Mouse (Mus musculus): ENCODE measurements around the gene Zmym4. TPM values are rescaled to one million over a fixed set of nuclear protein-coding genes. Genes with fewer than 3 reads are reported as not detected.
"Not testable (repeated sequence)": the region's sequence is repeated elsewhere in the genome, so short reads cannot be mapped to it uniquely, and the experiment has no call there.

Zmym4 gene
- total RNA-seq, 2 experiments from 2014 or later: 30.4 to 35.0 TPM

DNA sequence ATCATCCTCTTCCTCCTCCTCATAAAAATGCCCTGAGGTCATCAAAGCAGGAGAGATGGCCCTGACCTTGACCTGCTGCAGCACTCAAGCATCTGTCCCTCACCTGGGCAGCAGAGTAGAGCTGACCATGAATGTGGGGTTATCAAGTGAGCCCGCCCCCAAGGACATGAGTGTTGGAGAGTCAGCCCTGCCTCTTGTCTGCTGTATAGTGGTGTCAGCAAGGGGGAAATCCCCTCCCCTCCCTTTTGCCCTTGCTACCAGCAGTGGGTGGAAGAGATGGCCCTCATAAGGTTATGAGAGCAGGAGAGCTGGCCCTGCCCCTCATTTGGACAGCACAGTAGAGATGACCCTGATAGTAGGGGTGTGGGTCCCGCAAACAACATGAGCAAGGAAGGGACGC, 10.5 kb downstream of the Zmym4 start:
- intact Hi-C loops (cut with DNase I): no loop called here
- no peak for DNase-seq

DNA sequence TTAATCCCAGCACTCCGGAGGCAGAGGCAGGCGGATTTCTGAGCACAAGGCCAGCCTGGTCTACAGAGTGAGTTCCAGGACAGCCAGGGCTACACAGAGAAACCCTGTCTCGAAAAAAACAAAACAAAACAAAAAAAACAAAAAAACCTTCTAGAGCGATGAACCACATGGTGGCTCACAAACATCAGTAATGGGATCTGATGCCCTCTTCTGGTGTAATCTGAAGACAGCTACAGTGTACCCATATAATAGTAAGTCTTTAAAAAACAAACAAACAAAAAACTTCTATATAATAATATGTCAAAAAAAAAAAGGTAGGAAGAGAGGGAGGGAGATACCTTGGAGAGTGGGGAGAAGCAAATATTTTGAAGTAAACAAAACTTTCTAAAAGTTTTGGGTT, 17.1 kb downstream of the Zmym4 start:
- intact Hi-C loops (cut with DNase I); DNase-seq: not testable (repeated sequence)

DNA sequence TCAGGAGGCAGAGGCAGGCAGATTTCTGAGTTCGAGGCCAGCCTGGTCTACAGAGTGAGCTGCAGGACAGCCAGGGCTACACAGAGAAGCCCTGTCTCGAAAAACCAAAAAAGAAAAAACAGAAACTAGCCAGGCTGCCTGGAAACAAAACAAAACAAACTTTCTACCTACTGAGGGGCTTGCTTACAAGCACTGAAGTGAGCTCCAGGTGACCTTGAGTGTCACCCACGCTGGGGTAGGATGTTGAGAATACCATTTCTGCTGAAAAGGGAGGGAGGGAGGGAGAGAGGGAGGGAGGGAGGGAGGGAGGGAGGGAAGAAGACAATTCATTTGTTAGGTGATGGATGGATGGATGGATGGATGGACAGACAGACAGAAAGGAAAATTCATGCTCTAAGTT, 24.5 kb downstream of the Zmym4 start:
- DNase-seq: no peak
- intact Hi-C loops (cut with DNase I): no loop called here

DNA sequence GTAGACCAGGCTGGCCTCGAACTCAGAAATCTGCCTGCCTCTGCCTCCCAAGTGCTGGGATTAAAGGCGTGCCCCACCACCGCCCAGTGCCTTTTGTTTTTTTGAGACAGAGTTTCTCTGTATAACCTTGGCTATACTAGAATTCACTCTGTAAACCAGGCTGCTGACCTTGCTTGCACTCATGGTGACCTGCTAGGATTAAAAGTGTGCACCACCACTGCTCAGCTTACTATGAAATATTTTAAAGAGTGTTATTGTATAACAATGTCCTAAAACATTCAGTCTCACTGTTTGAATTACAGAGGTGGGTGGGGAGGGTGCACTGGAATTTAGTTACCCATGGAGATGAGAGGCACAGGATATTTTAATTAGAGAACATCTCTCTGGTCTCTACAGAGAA, 25.1 kb downstream of the Zmym4 start:
- no peak for DNase-seq
- intact Hi-C loops (cut with DNase I): no loop called here

DNA sequence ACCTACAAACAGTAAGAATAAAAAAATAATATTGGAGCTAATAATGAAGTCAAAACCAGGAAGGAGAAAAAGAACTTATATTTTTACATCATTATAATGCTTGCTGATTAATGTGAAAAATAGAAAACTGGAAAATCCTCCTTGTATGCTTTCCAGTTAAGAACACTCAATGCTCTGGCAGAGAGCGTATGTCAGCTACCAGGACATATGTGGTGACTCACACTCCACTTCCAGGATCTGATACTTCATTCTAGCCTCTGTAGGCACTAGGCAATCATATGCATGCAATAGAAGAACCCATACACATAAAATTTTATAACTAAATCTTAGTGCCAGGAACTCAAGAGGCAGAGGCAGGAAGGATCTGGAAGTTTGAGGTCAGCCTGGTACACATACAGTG, 40.2 kb downstream of the Zmym4 start:
- no peak for DNase-seq
- intact Hi-C loops (cut with DNase I): loop anchor here (5.0 kb wide), 1 partner anchor 50 kb away; no protein-coding TSS in a partner anchor

DNA sequence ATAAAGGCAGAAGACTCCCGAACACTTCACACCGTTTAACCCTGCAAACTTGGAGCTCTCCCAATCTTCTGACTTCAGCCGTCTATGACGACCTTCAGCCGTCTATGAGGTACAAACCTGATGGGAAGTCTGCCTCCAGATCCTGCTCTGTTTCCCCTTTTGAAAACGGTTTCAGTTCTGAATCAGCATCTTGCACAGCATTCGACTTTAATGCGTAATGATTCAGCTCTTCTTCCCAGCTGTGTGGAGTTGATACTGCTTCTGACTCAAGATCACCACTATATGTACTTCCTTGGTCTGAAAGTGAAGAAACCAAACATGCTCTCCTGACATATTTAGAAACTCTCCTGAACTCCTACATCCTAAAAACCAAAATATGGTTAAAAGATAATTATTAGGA, 78.1 kb downstream of the Zmym4 start:
- intact Hi-C loops (cut with DNase I): no loop called here
- no peak for DNase-seq

DNA sequence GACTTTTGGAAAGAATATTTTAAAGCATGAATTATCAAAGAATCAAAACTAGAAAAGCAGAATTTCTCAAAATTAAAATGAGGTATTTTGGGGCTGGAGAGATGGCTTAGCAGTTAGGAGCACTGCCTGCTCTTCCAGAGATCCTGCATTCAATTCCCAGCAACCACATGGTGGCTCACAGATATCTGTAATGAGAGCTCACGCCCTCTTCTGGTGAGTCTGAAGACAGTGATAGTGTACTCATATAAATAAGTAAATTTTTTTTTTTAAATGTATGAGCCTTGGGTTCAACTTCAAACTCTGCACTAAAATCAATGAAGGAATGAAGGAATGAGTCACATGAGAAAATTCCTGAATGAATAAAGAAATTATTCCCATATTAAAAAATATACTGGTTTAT, 82.0 kb downstream of the Zmym4 start:
- DNase-seq: no peak
- intact Hi-C loops (cut with DNase I): no loop called here

DNA sequence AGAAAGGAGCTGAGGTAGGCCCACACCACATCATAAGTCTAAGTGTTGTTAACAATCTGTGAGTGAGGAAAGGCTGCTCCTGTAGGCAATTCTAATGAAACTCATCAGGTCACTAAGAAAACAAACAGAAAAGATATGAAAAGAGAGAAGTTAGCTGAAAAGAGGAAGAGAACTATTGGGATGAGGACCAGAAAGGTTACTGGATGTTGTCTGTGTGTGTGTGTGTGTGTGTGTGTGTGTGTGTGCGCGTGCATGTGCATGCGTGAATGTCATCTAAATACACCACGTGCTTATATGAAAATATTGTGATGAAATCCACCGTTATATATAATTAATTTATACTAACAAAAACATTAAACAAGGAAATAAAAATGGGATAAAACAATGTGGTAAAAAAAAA, 84.3 kb downstream of the Zmym4 start:
- intact Hi-C loops (cut with DNase I): no loop called here
- DNase-seq: no peak

DNA sequence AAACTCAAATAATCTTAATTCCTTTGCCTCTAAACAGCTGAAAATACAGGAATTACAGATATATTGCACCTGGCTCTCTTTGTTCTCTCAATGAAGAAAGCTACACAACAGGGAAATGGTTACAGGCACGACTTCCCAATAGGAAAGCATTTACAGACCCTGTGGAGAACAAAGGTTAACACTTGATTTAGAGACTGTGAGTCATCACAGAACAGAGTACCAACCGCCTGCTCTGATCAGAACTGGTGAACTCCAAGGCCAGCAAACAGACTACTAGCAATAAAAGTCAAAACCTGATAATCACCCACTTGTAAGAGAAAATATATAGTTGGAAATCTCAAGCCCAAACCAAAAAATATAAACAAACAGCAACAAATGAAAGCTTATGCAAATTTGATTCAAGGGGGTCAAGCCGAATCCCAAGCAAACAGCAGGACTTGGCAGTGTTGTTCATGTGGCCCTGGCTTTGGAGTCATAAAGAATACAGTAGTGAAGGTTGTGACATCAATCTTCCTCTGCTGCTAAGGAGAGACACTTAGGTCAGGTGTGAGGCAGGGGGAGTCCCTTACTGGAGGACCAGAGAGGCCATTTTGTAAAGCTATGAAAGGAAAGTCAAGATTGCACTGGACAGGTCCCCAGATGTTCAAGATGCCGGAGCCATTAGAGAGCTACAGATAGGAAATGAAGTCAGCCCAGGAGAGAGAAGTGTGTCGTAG, 88.2 kb downstream of the Zmym4 start:
- intact Hi-C loops (cut with DNase I): no loop called here
- no peak for DNase-seq

DNA sequence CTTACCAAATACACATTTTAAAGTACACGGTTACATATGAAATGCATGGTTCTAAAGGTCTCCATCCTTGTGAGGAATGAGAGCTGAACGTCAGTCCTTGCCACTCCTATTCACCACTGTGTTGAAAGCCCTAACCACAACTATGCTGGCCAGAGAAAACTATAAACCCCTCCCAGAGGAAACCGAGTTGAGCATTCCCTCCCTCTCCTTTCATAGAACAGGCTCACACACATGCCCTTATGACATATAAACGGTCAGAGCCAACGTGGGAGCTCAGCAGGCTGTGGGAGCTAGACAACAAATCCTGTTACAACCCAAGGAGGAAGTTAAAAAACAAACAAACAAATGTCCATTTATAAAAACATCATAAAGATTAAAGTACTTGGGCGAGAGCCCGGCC, 95.2 kb downstream of the Zmym4 start:
- no peak for DNase-seq
- intact Hi-C loops (cut with DNase I): no loop called here

DNA sequence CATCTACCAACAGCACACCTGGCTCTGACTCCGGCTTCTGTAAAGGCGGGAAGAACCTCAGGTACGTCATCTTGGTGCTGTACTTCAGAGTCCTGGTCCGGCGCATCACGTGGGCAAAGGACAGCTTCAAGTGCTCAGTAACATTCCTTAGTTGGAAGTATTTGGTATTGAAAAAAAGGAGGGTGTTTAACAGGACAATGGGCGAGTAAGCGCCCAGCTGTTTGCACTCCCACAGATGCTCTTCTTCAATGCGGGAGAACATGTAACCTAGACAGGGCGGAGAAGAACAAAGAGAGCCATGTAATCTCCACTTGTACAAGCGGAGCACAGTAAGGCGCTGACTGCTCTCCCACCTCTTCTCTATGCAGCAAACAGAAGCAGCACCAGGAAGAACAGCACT, 99.2 kb downstream of the Zmym4 start:
- DNase-seq: no peak
- intact Hi-C loops (cut with DNase I): no loop called here

DNA sequence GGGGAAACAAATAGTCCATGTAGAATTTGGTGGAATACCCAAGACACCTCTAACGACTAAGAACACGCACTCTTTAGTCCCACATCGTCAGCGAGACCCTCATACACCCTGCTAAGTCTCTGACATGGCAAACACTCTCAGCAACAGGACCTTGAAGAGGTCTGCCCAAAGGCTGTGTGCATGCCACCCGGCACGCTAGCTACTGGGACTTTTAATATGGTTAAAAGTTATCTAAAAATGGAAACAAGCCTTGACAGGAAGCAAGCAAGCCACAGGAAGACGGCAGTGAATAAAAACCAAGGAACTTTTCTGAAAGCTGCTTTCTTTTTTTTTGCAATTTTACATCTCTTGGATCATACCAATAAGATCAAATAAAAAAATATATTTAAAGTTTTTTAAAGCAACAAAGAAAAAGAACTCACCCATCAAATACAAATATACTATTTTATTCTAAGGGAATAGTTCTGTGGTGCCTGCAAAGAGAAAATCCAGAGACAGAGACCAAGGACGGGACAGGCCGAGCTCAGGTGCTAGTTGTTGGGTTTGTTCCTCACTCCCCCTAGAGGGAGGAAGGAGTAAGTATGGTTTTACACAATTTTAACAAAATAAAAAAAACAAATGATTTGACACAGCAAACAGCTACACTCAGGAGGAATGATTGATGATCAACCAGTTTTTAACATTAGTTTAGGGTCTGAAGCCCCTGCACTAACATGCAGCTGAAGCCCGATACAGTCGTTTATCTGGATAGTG, 106.2 kb downstream of the Zmym4 start:
- intact Hi-C loops (cut with DNase I): no loop called here
- no peak for DNase-seq

DNA sequence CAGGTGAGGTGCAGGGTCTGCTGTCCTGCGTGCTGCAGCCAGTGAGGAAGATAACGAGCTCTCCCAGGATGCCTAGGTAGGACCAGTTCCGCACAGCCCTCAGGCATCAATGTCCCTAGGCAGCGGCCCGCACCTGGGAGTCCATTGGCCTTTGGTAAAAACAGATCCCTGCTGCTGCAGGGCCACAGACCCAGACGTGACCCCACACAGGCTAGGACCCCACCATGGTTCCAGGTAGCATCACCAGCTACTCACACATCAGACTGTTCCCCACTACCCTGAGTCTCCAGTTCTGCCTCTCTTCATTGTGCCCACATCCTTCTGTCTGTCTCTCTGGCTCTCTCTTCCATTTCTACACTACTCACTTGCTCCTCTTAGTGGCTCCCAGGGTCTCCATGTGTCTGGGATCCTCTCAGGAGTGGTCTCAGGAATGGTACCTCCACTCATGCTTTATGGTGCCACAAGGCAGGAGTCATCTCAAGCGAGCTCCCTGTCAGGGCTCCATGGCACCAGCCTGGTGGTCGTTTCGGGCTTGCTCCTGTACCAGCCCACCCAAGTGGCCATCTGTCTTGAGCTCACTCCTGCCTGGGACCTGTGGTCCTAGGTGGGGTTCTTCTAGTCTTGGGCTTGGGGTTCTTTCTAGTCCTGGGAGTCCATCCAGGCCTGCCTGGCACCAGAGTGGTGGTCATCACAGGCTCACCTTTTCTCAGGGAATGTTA, 107.5 kb downstream of the Zmym4 start:
- intact Hi-C loops (cut with DNase I): no loop called here
- no peak for DNase-seq

DNA sequence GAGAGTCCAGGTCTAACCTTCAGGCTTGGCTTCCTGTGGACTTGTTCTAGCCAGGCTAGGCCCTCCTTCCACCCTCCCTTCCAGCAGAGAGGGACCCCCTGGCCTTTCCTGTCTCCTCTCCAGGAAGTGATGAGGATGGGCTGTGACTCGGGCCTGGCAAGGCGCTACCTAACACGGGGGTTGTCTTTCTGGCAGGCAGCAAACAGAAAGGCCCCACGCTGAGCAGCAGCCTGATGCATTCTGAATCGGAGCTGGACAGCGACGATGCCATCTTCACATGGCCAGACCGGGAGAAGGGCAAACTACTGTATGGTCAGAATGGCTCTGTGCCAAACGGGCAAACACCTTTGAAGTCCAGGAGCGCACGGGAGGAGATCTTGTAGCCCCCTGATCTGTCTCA, 115.0 kb downstream of the Zmym4 start:
- intact Hi-C loops (cut with DNase I): no loop called here
- no peak for DNase-seq

DNA sequence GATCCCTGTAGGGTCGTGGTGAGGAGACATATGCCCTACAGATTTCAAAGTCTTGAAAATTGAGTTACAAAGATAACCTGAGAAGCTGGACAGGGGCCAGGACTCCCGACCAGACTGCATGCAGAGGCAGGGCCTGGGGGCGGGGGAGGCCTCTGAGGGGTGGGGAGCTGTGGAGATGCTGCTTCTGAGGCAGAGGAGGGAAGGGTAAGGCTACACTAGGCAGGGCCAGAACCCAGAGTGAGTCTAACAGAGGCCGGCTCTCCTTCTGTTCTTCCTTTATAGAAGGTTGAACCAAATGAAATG, 117.2 kb downstream of the Zmym4 start:
- DNase-seq: no peak
- intact Hi-C loops (cut with DNase I): no loop called here

DNA sequence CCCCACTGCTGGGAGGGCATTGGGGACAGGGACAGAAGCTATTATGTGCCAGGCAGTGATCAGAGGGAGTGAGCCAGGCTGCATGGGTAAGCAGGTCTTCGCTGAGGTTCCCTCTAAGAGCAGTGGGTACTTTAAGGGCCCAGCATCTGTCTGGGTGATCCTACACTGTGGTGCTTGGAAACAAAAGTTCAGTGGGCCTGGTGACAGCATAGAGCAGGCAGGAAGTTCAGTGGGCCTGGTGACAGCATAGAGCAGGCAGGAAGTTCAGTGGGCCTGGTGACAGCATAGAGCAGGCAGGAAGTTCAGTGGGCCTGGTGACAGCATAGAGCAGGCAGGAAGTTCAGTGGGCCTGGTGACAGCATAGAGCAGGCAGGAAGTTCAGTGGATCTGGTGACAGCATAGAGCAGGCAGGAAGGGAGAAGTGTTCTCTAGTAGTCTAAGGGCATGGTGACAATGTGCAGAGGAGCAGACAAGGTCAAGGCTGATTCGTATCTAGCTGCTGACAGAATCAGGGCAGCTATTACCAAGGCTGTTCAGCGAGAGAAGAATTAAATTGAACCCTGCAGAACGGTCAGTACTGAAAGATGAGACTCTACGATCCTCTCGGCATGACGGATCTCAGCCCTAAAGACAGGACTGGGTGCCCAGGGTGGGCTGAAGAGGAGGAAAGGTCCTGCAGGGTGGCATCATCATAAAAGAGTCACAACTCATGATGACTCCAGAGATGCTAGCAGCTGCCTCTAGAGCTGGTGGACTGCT, 117.7 kb downstream of the Zmym4 start:
- intact Hi-C loops (cut with DNase I): no loop called here
- no peak for DNase-seq

DNA sequence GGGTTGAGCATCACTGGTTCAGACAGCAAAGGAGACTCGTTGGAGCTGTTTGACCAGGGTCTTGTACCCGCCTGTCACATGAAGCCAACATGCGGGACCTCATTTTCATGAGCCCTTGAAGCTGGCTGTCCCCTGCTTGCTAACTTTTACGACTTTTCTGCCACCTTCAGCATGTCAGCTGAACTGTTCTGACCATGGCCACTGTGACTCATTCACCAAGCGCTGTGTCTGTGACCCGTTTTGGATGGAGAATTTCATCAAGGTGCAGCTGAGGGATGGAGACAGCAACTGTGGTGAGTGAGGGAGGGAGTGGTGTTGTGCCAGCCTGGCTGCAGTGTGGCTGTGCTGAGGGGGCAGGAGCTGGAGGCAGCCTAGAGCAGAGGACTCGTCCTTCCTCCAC, 121.0 kb downstream of the Zmym4 start:
- DNase-seq: no peak
- intact Hi-C loops (cut with DNase I): no loop called here

DNA sequence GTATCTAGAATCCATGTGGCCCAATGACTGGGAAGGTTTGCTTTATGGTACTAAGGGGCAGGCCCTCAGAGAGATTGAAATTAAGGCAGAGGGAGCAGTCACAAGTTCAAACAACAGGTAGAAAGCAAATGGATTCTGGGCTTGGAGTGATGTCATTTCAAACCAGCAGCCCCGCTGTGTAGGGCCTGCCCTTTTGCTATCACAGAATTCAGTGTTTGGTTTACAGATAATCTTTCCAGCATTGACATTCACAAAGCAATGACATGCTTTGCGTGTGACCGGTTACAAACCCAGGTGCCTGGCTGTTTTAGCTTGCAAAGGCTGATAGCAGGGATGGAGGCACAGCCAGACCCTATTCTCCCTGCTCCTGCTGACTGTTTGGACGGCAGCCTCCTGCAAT, 122.3 kb downstream of the Zmym4 start:
- no peak for DNase-seq
- intact Hi-C loops (cut with DNase I): no loop called here

DNA sequence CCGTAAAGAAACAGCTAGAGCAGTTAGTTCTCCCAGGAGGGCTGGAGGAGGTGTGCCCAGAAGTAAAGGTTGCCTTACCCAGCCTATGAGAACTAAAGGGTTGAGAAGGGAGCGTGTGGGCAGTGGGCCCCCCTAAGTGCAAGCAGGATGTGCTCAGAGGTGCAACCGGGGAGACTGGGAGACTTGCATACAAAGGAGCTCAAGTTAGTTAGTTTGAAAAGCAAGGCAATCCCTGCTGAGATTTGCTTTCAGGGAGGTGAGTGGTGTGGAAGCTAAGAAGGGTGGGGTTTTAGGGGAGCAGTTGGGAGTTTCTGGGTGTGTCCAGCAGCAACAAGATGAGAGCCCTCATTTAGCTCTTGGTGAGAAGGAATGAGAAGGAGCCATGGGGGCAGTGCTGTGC, 125.0 kb downstream of the Zmym4 start:
- intact Hi-C loops (cut with DNase I): no loop called here
- no peak for DNase-seq

DNA sequence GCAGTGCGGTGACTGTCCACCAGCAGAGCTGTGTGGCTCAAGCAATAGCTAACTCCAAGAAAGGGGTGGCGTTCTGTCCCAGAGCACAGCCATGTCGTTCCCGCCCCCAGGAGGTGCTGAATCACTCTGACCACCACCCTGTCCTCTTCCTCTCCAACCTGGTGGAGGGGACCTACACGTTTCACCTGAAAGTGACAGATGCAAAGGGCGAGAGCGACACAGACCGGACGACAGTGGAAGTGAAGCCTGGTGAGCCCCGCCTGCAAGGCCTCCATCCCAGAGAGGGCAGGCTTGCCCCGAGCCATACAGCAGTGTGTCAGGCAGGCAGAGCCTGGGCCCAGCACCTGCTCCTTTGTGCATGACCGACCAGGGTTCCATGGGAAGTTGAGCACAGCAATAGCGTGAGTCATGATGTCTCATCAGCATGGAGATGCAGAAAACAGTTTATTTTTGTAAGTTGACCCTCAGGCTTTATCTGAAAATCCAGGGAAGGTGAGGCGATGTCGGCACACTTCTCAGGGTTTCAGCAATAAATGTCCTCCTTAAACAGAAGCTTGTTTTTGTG, 126.9 kb downstream of the Zmym4 start:
- no peak for DNase-seq
- intact Hi-C loops (cut with DNase I): loop anchor here (1.0 to 2.0 kb wide), 5 partner anchors 88 to 287 kb away; partner anchors contain the start of genes AU040320 and Ncdn

DNA sequence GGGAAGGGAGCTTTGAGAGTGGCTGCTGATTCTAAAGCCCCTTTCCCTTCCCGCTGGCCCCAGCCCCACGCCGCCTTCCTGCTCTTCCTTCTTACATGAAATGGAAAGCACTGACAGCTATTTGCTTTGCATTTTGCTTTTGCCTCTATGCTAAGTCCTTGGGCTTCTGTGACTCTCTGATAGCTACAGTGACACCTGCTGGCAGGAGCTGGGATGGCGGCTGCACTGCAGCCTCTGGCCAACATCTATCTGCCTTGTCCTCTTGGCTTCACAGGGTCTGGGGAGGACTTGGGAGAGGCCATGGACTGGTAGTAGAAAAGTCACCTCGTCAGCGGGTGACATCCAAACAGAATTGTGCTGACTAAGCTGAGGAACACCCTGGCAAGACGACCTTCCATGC, 128.1 kb downstream of the Zmym4 start:
- peak; percentile 87 to 93 for DNase-seq
- intact Hi-C loops (cut with DNase I): loop anchor here (1.0 to 2.0 kb wide), 5 partner anchors 87 to 286 kb away; partner anchors contain the start of genes AU040320 and Ncdn

Measured in heart, postnatal 10 days (tissue).